Comparison of ENCODE assay signal across 9 mouse cellular contexts in genomic region chr5:35043110-35043451, GRCm38 (mm10). TPM values are rescaled to one million over a fixed set of nuclear protein-coding genes. Genes with fewer than 3 reads are reported as not detected.
DNase-seq lines count a peak whose midpoint lies in the region; ATAC-seq and TF ChIP-seq lines count a peak whose summit lies in the region.
"Had no signal": no experiment of that assay in that cellular context is flagged by ENCODE, and none has a peak within 500 bp of the region (broad histone marks: within the 10 kb centered on the region; RNA-seq: fewer than 3 reads in every experiment).

No protein-coding gene starts in this region.

- H3K36me3 ChIP-seq in hindbrain, embryonic 11.5 days (ENCODE audit: control insufficient read depth, insufficient read depth, low read length), result no peaks in the 10 kb centered on the region

- 33% methylated on average over 1 of the region's 1 CpGs for WGBS in hindbrain, embryonic 11.5 days
- 4% methylated on average over 1 of the region's 1 CpGs for WGBS in lung, adult 2 months

- no peak overlapping the region for H3K27ac ChIP-seq in hindbrain, embryonic 11.5 days (ENCODE audit: low read depth, low read length)

- ATAC-seq in Patski, result peak; percentile 40
- peak; percentile 73; the same call in 1 of the 2 replicates for ATAC-seq in hindbrain, embryonic 11.5 days (ENCODE audit: low FRiP score)
- peak; percentile 35; the same call in 1 of the 2 replicates for ATAC-seq in neutrophil, adult 5-6 weeks (ENCODE audit: extremely low read depth, insufficient number of reproducible peaks, low FRiP score, poor library complexity, severe bottlenecking)

- H3K27me3 ChIP-seq in Patski, result no peaks in the 10 kb centered on the region
- no peaks in the 10 kb centered on the region for H3K27me3 ChIP-seq in hindbrain, embryonic 11.5 days (ENCODE audit: control insufficient read depth, insufficient read depth, low read length)

- POLR2A ChIA-PET in Patski (lab: Charles Lee), result no interaction called here

- CTCF ChIA-PET in Patski (lab: Charles Lee), result interaction anchor here (0.6 to 2.9 kb wide), 3 partner anchors 29 to 111 kb away, joined by 3 to 16 read pairs (median 3); no protein-coding TSS in a partner anchor

- DNase-seq in Patski (ENCODE audit: low read depth, low spot score), result peak; percentile 41
- peak; percentile 74 for DNase-seq in cerebellum, adult 8-10 months
- peak; percentile 79 for DNase-seq in forelimb bud, embryonic 11.5 days (ENCODE audit: low read depth, low spot score)
- DNase-seq in hindbrain, embryonic 11.5 days (ENCODE audit: low spot score), result peak; percentile 87
- peak; percentile 68 to 83 for DNase-seq in layer of hippocampus, adult 8-10 months (ENCODE audit: low spot score in 2 of 2)
- DNase-seq in lung, adult 2 months, result peak; percentile 52
- peak; percentile 83 for DNase-seq in thymus, postnatal 0 days (ENCODE audit: low spot score)

- TF ChIP-seq CTCF in Patski (IDR thresholded peaks at IDR 0.05), result no peak
- peak; percentile 75 for TF ChIP-seq CTCF in lung, adult 2 months (IDR thresholded peaks at IDR 0.05; ENCODE audit: insufficient read depth, low read length)

- no peaks in the 10 kb centered on the region for H3K4me1 ChIP-seq in hindbrain, embryonic 11.5 days (replicated peaks; ENCODE audit: control insufficient read depth, insufficient read depth, low read length)
- H3K4me1 ChIP-seq in lung, adult 2 months (ENCODE audit: control insufficient read depth, insufficient read depth, low read length), result peaks cover 3% of the 10 kb centered on the region; the same call in 1 of the 2 replicates

- TF ChIP-seq POLR2A in lung, adult 2 months (IDR thresholded peaks at IDR 0.05; ENCODE audit: borderline replicate concordance, extremely low read depth, low read depth, low read length), result no peak

- in situ Hi-C loops in Patski (cut with MboI; ENCODE audit: low pct_unique_long_range_greater_than_20kb), result loop anchor here (5.0 to 10.0 kb wide), 2 partner anchors 126 to 378 kb away; partner anchors contain the start of genes Grk4 and Nop14

- no peaks in the 10 kb centered on the region for H3K9me3 ChIP-seq in hindbrain, embryonic 11.5 days (ENCODE audit: control insufficient read depth, low read length)

- H3K9ac ChIP-seq in hindbrain, embryonic 11.5 days (ENCODE audit: low read depth, low read length), result no peak overlapping the region

- H3K4me2 ChIP-seq in hindbrain, embryonic 11.5 days (replicated peaks; ENCODE audit: low read depth, low read length), result no peak overlapping the region

- no peak overlapping the region for H3K4me3 ChIP-seq in hindbrain, embryonic 11.5 days (ENCODE audit: low read depth, low read length)
- H3K4me3 ChIP-seq in lung, adult 2 months (replicated peaks; ENCODE audit: extremely low read depth, low read depth, low read length), result no peak overlapping the region
- H3K4me3 ChIP-seq: myocyte had no signal

RNA-seq across cellular contexts. Expression of gene Hgfac, which starts 1.8 kb away (rescaled TPM):
- 5.5 TPM for polyA plus RNA-seq in Patski (2021)
- polyA plus RNA-seq in hindbrain, embryonic 11.5 days (2014; fragmentation: Nextera tagmentation; extraction: Ambion mirVana), result 0.34 and 0.47 TPM in 2 replicates
- 1 to 10 TPM in 2 of 4 experiments, under 1 TPM in 2; 0.57 to 1.2 (median 0.90) TPM for total RNA-seq in layer of hippocampus, adult 8-10 months (2022)
- polyA plus RNA-seq in lung, adult 2 months (2012; rRNA removed), result 12.9 and 19.5 TPM in 2 replicates
- total RNA-seq in neutrophil, adult 5-6 weeks (2017), result not detected in 2 replicates
- 1.1 and 1.7 TPM in 2 replicates for polyA plus RNA-seq in thymus, postnatal 0 days (2015; fragmentation: Nextera tagmentation; extraction: Ambion mirVana)

RNA-seq across cellular contexts. Expression of gene Dok7, which starts 13.5 kb away (rescaled TPM):
- polyA plus RNA-seq in Patski (2021), result 1.7 TPM
- 0.11 TPM in 1 of 2 replicates, not detected in the other for polyA plus RNA-seq in hindbrain, embryonic 11.5 days (2014; fragmentation: Nextera tagmentation; extraction: Ambion mirVana)
- 10 to 100 TPM; 15.9 to 23.8 (median 17.4) TPM for total RNA-seq in layer of hippocampus, adult 8-10 months (2022)
- polyA plus RNA-seq in lung, adult 2 months (2012; rRNA removed), result 1.9 and 2.3 TPM in 2 replicates
- total RNA-seq in neutrophil, adult 5-6 weeks (2017), result not detected in 2 replicates
- polyA plus RNA-seq in thymus, postnatal 0 days (2015; fragmentation: Nextera tagmentation; extraction: Ambion mirVana), result 0.12 and 0.22 TPM in 2 replicates
